Mouse (Mus musculus): ENCODE data around the gene 1700047I17Rik2.
"Not testable (repeated sequence)": the region's sequence is repeated elsewhere in the genome, so short reads cannot be mapped to it uniquely, and the experiment has no call there.

1700047I17Rik2 gene

DNA sequence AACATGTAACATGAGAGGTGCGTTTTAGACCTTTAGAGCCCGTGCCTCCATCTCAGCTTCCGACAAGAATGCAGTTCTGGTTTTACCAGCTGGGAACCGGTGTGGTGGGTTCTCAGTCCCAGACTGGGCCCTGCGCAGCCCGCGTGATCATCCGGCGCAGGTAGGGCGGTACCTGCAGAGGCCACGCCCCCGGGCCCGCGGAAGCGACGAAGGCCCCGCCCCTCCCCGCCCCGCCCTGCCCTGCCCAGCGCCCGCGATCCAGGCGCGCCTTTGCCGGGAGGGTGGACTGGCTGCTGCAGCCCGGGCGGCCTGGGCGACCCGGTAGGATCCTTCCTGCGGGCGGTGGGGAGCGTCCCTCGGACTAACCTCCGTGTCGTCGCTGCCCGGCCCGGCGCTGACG, at the start of gene 1700047I17Rik2:
TSS of gene 1700047I17Rik2 (plus strand) at position 287 of the 400 bp plus-strand sequence.
- not testable (repeated sequence) for DNase-seq (ENCODE audit: low spot score in 2 of 2)

DNA sequence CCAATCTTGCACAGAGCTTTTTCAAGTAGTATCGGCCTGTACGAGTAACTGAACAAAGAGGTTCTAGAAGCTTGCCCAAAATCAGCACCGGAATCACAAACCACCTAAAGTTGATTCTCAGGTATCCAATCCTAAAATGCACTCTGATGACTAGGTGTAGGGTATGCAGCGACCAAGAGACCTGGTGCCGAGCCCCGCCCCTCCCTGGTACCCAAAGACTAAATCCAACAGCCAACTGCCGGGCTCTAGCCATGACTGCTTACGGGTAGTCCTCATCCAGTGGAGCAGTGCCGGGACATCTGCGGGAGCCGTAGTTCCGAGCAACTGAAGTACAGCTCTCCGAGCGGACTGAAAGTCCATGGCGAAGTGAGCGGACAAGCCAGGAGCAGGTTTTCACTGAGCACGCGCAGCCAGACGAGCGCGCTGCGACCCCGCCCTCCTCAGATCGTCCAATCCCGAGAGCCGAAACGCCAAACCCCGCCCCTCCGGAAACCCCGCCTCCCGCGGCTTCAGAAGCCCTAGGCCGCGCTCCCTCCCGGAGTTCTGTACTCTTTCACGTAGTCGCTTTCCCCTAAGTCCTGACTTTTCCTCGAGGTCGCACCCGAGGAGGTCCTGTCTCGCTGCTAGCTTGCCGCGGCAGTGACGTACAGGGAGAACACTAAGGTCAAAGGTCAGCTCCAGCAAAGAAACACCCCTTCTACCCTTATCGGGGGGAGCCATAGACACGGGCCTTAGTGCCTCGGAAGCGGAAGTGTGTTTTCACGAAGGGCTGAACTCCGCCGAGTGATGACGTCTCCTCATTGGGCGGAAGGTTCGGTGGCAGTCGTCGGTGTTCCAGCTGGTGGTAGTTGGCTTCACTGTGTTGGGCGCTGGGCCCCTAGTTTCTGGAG, 44.6 kb upstream of the 1700047I17Rik2 start, which contains the start of gene Srp54b:
TSS of gene Srp54b (plus strand) at position 546 of the 890 bp plus-strand sequence.
- DNase-seq (ENCODE audit: low spot score in 2 of 2) = not testable (repeated sequence)

DNA sequence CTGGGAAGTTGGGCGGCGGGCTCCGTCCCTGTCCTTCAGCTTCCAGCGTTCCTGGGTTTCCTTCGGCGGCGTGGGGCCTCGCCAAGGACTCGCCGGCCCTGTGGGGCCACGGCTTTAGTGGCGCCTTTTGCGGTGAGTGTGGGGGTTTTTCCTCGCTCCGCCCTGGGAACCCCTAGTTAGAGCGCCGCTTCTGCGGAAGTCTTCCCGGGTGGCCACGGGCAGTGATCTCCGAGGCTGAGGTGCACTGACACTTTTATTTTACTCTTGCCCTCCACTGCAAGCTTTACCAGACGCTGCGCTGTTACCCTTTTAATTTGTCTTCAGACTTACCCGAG, 44.0 kb upstream of the 1700047I17Rik2 start:
- not testable (repeated sequence) for DNase-seq (ENCODE audit: low spot score in 2 of 2)

DNA sequence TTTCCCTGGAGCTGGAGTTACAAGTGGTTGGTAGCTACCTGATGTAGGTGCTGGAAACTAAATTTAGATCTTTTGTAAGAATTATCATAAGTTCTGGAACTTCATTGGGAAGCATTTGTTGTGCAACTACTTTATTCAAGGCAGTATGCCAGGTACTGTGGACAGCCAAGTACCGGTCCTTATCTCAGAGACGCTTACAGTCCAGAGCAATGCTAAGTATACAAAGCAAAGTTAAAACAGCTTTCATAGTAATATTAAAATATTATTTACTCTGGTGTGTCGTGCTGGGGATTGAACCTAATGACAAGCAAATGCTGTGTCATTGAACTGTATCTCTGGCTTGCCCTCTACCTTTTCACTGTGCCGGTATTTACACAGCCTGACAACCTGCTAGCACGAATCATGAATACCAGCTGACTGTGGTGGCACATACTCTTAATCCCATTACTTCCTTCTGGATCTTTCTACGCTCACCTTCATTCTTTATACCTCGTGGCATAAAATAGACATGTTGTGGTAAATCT, 32.3 kb upstream of the 1700047I17Rik2 start:
- not testable (repeated sequence) for DNase-seq (ENCODE audit: low spot score in 2 of 2)

DNA sequence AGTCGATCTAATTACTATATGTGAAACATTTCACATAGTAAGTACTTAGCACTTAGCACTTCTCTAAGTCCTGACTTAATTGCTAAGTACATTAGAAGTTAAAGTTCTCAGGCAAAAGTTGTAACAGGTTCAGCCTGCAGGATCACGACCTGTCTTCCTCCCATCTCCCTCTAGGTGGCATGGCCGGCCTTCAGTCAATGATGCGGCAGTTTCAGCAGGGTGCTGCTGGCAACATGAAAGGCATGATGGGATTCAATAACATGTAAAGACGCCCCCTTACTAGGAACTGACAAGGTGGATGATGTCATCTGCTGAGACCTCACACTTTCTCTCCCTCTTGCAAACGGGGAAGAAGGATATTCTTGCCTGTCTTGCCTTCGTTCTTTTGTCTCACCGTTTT, 11.7 kb upstream of the 1700047I17Rik2 start:
- not testable (repeated sequence) for DNase-seq (ENCODE audit: low spot score in 2 of 2)

DNA sequence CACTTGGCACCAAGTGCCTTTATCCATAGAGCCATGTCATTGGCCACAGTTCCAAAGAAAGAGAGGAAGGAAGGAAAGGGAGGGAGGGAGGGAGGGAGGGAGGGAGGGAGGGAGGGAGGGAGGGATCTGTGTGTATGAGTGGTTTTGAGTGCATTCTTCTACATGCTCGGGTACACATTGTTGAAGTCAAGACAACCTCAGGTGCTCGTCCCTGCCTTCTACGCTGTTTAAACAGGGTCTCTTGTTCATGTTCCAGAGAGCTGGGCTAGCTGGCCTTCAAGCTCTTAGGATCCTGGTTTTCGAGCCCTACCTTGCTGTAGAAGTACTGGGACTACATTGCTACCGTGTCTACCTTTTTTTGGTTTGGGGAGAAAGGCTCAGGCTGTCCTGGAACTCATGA, 10.3 kb upstream of the 1700047I17Rik2 start:
- not testable (repeated sequence) for DNase-seq (ENCODE audit: low spot score in 2 of 2)

DNA sequence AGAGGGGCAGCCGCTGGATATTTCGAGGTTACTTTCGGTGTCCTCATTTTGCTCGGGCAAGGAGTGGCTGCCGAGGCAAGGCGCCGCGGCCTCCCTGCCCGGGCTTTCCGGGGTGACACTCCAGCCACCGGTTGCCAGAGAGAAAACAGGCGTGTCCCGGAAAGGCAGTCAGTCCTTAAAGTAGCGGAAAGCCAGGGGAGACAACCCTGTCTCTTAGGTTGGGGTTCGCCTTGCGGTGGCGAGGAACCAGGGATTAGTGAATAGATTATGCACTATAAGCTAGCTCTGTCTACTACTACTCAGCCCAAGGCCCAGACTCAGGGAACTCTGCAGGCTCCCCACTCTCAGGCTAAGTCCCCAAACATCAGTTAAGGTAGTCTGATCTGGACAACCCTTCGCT, 407 bp downstream of the 1700047I17Rik2 start:
- DNase-seq (ENCODE audit: low spot score in 2 of 2) = not testable (repeated sequence)

DNA sequence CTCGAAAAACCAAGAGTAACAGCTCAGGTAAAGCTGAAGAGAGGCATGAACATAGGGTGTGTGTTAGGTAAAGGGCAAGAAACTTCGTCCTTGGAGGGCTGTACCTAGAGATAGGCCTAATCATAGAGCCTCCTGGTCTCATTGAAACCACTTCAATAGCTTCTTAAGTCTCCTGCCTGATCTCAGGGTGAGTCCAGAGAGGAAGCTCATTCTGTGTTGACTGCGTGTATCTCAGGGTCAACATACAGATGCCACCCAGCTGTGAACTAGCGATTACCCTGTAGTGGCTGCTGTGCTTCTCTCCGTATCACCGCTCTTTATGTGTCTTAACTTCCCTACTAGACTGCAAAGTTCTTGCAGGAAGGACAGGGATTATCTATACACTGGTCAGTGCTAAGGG, 13.6 kb downstream of the 1700047I17Rik2 start:
- DNase-seq (ENCODE audit: low spot score in 2 of 2) = not testable (repeated sequence)

DNA sequence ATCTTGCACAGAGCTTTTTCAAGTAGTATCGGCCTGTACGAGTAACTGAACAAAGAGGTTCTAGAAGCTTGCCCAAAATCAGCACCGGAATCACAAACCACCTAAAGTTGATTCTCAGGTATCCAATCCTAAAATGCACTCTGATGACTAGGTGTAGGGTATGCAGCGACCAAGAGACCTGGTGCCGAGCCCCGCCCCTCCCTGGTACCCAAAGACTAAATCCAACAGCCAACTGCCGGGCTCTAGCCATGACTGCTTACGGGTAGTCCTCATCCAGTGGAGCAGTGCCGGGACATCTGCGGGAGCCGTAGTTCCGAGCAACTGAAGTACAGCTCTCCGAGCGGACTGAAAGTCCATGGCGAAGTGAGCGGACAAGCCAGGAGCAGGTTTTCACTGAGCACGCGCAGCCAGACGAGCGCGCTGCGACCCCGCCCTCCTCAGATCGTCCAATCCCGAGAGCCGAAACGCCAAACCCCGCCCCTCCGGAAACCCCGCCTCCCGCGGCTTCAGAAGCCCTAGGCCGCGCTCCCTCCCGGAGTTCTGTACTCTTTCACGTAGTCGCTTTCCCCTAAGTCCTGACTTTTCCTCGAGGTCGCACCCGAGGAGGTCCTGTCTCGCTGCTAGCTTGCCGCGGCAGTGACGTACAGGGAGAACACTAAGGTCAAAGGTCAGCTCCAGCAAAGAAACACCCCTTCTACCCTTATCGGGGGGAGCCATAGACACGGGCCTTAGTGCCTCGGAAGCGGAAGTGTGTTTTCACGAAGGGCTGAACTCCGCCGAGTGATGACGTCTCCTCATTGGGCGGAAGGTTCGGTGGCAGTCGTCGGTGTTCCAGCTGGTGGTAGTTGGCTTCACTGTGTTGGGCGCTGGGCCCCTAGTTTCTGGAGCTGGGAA, 30.5 kb downstream of the 1700047I17Rik2 start, which contains the start of gene Srp54c:
TSS of gene Srp54c (plus strand) at position 543 of the 894 bp plus-strand sequence.
- not testable (repeated sequence) for DNase-seq (ENCODE audit: low spot score in 2 of 2)

DNA sequence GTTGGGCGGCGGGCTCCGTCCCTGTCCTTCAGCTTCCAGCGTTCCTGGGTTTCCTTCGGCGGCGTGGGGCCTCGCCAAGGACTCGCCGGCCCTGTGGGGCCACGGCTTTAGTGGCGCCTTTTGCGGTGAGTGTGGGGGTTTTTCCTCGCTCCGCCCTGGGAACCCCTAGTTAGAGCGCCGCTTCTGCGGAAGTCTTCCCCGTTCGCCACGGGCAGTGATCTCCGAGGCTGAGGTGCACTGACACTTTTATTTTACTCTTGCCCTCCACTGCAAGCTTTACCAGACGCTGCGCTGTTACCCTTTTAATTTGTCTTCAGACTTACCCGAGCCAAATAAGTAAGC, 31.1 kb downstream of the 1700047I17Rik2 start:
- DNase-seq (ENCODE audit: low spot score in 2 of 2) = not testable (repeated sequence)

DNA sequence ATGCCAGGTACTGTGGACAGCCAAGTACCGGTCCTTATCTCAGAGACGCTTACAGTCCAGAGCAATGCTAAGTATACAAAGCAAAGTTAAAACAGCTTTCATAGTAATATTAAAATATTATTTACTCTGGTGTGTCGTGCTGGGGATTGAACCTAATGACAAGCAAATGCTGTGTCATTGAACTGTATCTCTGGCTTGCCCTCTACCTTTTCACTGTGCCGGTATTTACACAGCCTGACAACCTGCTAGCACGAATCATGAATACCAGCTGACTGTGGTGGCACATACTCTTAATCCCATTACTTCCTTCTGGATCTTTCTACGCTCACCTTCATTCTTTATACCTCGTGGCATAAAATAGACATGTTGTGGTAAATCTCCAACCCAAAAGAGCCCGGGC, 42.9 kb downstream of the 1700047I17Rik2 start:
- DNase-seq (ENCODE audit: low spot score in 2 of 2) = not testable (repeated sequence)

DNA sequence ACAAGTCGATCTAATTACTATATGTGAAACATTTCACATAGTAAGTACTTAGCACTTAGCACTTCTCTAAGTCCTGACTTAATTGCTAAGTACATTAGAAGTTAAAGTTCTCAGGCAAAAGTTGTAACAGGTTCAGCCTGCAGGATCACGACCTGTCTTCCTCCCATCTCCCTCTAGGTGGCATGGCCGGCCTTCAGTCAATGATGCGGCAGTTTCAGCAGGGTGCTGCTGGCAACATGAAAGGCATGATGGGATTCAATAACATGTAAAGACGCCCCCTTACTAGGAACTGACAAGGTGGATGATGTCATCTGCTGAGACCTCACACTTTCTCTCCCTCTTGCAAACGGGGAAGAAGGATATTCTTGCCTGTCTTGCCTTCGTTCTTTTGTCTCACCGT, 62.6 kb downstream of the 1700047I17Rik2 start:
- not testable (repeated sequence) for DNase-seq (ENCODE audit: low spot score in 2 of 2)

DNA sequence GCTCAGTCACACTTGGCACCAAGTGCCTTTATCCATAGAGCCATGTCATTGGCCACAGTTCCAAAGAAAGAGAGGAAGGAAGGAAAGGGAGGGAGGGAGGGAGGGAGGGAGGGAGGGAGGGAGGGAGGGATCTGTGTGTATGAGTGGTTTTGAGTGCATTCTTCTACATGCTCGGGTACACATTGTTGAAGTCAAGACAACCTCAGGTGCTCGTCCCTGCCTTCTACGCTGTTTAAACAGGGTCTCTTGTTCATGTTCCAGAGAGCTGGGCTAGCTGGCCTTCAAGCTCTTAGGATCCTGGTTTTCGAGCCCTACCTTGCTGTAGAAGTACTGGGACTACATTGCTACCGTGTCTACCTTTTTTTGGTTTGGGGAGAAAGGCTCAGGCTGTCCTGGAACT, 64.0 kb downstream of the 1700047I17Rik2 start:
- DNase-seq (ENCODE audit: low spot score in 2 of 2) = not testable (repeated sequence)
